ENCODE assay signal across 9 mouse cellular contexts in the genomic region with DNA sequence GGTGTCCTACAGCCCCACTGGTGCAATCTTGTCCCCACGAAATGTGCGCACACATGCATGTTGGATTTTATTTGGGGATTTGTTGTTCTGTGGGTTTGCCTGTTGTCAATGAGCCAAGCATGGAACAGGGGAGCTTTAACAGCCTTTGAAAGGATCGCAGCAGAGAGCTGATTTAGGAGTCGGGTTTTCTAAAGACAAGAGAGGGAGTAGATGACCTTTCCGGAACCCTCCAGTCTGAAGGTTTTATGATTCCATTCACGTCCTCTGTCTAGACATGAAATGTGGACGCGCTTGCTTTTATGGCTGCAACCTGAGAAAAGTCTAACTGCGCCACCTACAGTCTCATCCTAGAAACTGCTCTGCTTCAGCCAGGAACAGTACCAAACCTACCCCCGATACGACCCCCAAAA. TPM values are rescaled to one million over a fixed set of nuclear protein-coding genes. Genes with fewer than 3 reads are reported as not detected.
A peak's percentile ranks its signal among the peaks of the same experiment; 100 is the strongest.
DNase-seq lines count a peak whose midpoint lies in the region; ATAC-seq lines count a peak whose summit lies in the region.
"Had no signal": no experiment of that assay in that cellular context is flagged by ENCODE, and none has a peak within 500 bp of the region (broad histone marks: within the 10 kb centered on the region; RNA-seq: fewer than 3 reads in every experiment).

No protein-coding gene starts in this region.

- ATAC-seq in heart, embryonic 13.5 days (ENCODE audit: extremely low read depth, insufficient number of reproducible peaks, low FRiP score, low TSS enrichment): no peak
- peak; percentile 40; the same call in 1 of the 2 replicates for ATAC-seq in kidney, embryonic 15.5 days (replicated peaks; ENCODE audit: low FRiP score)
- ATAC-seq in limb, embryonic 13.5 days (ENCODE audit: low FRiP score, low read depth): peak; percentile 57

- no peak overlapping the region for H3K4me3 ChIP-seq in heart, embryonic 13.5 days
- peak overlapping the region; percentile 18; the same call in 1 of the 2 replicates for H3K4me3 ChIP-seq in kidney, embryonic 15.5 days (replicated peaks)
- H3K4me3 ChIP-seq in limb, embryonic 13.5 days: no peak overlapping the region
- H3K4me3 ChIP-seq: stomach, embryonic 15.5 days had no signal

- H3K27ac ChIP-seq in heart, embryonic 13.5 days (replicated peaks): no peak overlapping the region
- no peak overlapping the region for H3K27ac ChIP-seq in kidney, embryonic 15.5 days
- H3K27ac ChIP-seq in limb, embryonic 13.5 days: no peak overlapping the region
- H3K27ac ChIP-seq: stomach, embryonic 15.5 days had no signal

- no peaks in the 10 kb centered on the region for H3K36me3 ChIP-seq in heart, embryonic 13.5 days
- no peaks in the 10 kb centered on the region for H3K36me3 ChIP-seq in kidney, embryonic 15.5 days
- H3K36me3 ChIP-seq in limb, embryonic 13.5 days: no peaks in the 10 kb centered on the region
- H3K36me3 ChIP-seq: stomach, embryonic 15.5 days had no signal

- no peak overlapping the region for H3K9ac ChIP-seq in heart, embryonic 13.5 days
- H3K9ac ChIP-seq in kidney, embryonic 15.5 days: no peak overlapping the region
- no peak overlapping the region for H3K9ac ChIP-seq in limb, embryonic 13.5 days
- H3K9ac ChIP-seq: stomach, embryonic 15.5 days had no signal

- H3K4me2 ChIP-seq in heart, embryonic 13.5 days: peak overlapping the region; percentile 51
- H3K4me2 ChIP-seq in kidney, embryonic 15.5 days: peak overlapping the region; percentile 52
- H3K4me2 ChIP-seq in limb, embryonic 13.5 days (replicated peaks): peak overlapping the region; percentile 51
- H3K4me2 ChIP-seq: stomach, embryonic 15.5 days had no signal

- no peaks in the 10 kb centered on the region for H3K9me3 ChIP-seq in heart, embryonic 13.5 days
- H3K9me3 ChIP-seq in kidney, embryonic 15.5 days (replicated peaks): no peaks in the 10 kb centered on the region
- 0 out of 2 replicates have a peak, but pooled peaks cover 3% of the 10 kb centered on the region for H3K9me3 ChIP-seq in limb, embryonic 13.5 days
- H3K9me3 ChIP-seq: stomach, embryonic 15.5 days had no signal

- WGBS in heart, embryonic 13.5 days: 26% methylated on average over 11 of the region's 11 CpGs
- 8% methylated on average over 11 of the region's 11 CpGs for WGBS in kidney, embryonic 15.5 days
- 13% methylated on average over 11 of the region's 11 CpGs for WGBS in limb, embryonic 13.5 days

- H3K4me1 ChIP-seq in heart, embryonic 13.5 days: peaks cover 3% of the 10 kb centered on the region; the same call in 1 of the 2 replicates
- H3K4me1 ChIP-seq in kidney, embryonic 15.5 days: peaks cover 9% of the 10 kb centered on the region
- H3K4me1 ChIP-seq in limb, embryonic 13.5 days: 0 out of 2 replicates have a peak, but pooled peaks cover 8% of the 10 kb centered on the region
- H3K4me1 ChIP-seq: stomach, embryonic 15.5 days had no signal

- 0 out of 2 replicates have a peak, but pooled peaks cover 8% of the 10 kb centered on the region for H3K27me3 ChIP-seq in heart, embryonic 13.5 days (replicated peaks)
- peaks cover 17% of the 10 kb centered on the region for H3K27me3 ChIP-seq in kidney, embryonic 15.5 days
- H3K27me3 ChIP-seq in limb, embryonic 13.5 days: peaks cover 23% of the 10 kb centered on the region; the same call in 1 of the 2 replicates
- H3K27me3 ChIP-seq: stomach, embryonic 15.5 days had no signal

- peak; percentile 68 to 69 for DNase-seq in B cell, adult 2 months
- peak; percentile 46 for DNase-seq in T-cell, adult 2 months (ENCODE audit: low spot score)
- peak; percentile 86 for DNase-seq in embryo, embryonic 10 days (ENCODE audit: low spot score)
- peak; percentile 57 for DNase-seq in neural tube, embryonic 10.5 days (ENCODE audit: extremely low spot score, low spot score)
- peak; percentile 43 to 55 for DNase-seq in urinary bladder, postnatal 36 days (ENCODE audit: low spot score in 2 of 2)

RNA-seq across cellular contexts. Expression of gene Sc5d, which starts 23.5 kb away (rescaled TPM):
- polyA plus RNA-seq in heart, embryonic 13.5 days (2015; fragmentation: Nextera tagmentation; extraction: Ambion mirVana): 29.1 TPM in 2 replicates
- polyA plus RNA-seq in kidney, embryonic 15.5 days (2015; fragmentation: Nextera tagmentation; extraction: Ambion mirVana): 35.3 and 36.3 TPM in 2 replicates
- polyA plus RNA-seq in limb, embryonic 13.5 days (2015; fragmentation: Nextera tagmentation; extraction: Ambion mirVana): 43.9 and 46.4 TPM in 2 replicates
